Mouse (Mus musculus) kidney, adult 2 months (tissue): ENCODE measurements around the gene Nap1l3.
A peak's percentile ranks its signal among the peaks of the same experiment; 100 is the strongest.

Experiments used
- CTCF ChIP-seq: fragments of 200-500 bp; conservative IDR thresholded peaks from 2 replicates; pipeline ENCODE4 v1.5.1; 2011; ENCODE audit warnings: low read depth, mild to moderate bottlenecking, control low read depth, low read length, moderate library complexity, mixed read lengths; ENCODE audit not compliant: insufficient read depth, insufficient read length
- POLR2A ChIP-seq: fragments of 200-500 bp; IDR thresholded peaks from one replicate; pipeline ENCODE4 v1.6.1; 2011; ENCODE audit warnings: low read depth, low read length, control low read depth

DNA sequence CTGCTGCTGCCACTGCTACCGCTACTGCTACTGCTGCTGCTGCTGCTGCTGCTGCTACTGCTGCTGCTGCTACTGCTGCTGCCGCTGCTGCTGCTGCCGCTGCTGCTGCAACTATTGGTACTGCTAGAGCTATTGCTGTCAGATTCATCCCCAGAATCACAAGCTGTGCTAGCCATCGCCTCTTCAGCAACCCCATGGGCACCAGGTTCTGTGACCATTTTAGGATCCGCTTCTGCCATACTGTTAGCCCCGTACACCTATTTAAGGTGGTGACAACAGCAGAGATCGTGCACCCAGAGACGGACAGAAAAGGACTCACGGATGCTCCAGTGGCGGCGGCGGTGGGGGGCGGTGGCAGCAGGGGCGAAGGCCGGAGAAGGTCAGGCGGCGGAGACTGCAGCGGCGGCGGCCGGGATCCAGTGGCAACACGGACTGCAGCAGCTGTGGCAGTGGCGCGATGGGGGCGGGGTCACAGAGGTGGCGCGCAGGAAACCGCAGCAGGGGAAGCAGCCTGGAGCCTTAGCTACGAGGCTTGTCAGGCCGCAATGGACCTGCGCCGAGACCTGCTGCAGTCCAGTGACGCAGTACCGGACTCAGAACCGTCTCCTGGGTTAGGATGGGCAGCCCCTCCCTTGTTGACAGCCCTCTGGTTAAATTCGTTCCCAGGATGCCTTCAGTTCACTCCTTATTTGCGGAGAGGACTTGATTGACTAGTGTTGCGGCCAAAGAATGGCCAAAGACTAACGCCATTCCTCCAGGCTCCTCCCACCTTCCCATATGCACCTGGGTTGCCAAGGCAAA, at the start of gene Nap1l3:
- TF ChIP-seq POLR2A (peak; percentile 28), CTCF (no peak)
